Mouse (Mus musculus): ENCODE results near the gene Reps1.

The Reps1 gene

DNA sequence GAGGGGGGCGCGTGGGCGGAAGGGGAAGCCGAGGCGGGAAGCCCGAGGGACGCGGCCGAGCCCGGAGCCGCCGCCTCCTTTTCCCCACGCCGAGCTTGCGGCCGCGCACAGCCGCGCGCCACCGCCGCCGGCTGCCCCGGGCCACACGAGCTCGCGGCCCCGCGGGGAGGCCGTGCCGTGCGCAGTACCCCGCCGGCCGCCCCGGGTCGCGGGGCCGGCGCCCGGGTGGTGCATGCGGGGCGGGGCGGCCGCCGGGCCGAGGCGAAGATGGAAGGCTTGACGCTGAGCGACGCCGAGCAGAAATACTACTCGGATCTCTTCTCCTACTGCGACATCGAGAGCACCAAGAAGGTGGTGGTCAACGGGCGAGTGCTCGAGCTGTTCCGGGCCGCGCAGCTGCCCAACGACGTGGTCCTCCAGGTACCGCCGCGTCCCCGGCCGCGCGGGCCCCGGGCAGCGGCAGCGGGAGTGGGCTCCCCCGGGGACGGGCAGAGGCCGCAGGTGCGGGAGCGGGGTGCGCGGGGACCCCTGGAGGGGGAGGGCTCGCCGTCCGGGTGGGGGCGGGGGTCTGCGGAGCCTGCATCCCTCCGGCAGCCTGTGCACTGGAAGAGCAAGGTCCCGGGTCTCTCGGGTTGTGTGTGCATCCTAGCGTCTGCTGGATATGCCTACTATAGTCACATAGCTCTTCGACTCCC is at the start of gene Reps1:
TSS of gene Reps1 (plus strand) at position 166 of the 695 bp plus-strand sequence.
- peak; percentile 74 for ATAC-seq (ENCODE audit: low TSS enrichment)

DNA sequence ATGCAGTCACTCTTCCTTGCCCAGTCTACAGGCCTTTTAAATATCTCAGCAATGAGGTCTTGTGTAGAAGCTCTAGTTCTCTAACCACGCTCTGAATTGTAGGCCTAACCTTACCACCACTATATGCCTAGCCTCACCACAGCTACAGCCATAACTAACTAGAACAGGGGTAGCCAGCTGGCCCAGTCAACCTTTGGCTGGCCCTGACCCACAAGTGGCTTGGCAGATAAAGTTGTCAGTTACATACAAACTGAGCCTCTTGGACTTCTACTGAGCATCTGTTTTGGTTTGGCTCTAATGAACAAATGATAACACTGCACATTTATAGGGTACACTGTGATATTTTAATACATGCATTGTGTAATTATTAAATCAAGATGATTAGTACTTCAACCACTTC is 48.9 kb upstream of the Reps1 start:
- ATAC-seq (ENCODE audit: low TSS enrichment), result no peak

DNA sequence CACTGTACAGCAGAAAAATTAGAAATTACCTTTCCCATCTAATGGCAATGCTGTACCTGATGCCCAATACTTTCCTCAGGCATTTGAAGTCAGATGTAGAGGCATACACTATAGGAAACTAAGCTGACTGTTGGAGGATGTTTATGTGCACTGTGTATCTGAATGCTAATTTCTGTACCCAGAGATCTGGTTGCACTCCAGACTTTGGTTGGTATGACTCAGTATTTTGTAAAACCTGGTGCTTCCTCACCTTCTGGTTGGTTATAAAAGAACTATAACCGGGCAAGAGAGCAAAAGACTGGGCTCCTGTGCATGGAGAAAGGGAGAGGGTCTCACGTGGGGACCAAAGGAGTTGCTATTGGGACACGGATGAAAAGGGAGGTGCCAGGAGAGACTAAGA is 48.4 kb upstream of the Reps1 start:
- ATAC-seq (ENCODE audit: low TSS enrichment), result peak; percentile 89

DNA sequence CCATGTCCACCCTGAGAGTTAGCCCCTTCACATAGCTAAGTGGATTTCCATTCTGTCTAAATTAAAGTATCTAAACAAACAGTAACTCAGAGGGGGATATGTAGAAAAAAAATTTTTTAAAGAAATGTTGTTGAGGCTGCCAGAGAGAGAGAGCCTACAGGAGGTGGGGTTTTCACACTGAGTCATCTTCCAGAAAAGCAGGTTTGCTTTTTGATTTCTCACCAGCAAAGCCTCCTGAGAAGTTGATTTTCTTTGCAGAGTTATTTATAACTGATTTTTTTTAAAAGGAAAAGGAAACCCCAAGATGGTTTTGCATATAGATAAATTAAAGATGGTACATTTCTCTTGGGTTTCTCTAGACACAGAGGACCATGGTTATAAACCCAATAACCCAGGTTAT is 47.5 kb upstream of the Reps1 start:
- peak; percentile 86 for ATAC-seq (ENCODE audit: low TSS enrichment)

DNA sequence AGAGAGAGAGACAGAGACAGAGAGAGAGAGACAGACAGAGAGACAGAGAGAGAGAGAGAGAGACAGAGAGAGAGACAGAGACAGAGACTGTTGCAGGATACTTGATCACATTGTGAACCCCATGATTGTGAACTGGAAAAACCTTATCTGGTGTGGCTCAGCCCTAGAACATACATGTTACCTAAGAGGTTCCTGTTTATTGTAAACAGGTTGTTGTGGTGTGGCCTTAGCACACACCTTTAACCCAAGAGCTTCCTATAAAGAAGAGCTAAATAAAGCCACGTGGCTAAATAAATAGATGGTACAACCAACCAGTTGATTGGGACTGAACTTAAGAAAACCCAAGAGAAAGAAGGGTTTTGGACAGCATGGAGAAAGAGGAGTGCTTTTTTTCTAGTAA is 45.9 kb upstream of the Reps1 start:
- no peak for ATAC-seq (ENCODE audit: low TSS enrichment)

DNA sequence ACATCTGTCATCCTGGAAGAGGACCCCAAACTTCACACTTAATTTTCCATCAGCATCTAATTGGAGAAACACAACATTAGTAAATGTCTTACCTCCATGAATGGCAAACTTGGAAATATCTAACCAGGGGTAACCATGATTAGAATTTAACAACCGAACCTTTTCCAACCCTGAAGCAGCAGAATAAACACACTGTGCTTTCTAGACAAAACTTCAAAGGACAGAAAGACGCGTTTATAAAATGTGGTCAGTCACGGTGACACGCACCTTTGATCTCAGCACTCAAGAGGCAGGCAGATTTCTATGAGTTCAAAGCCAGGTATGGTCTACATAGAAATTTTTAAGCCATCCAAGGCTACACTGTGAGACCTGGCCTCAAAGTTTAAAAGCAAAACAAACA is 43.9 kb upstream of the Reps1 start:
- no peak for ATAC-seq (ENCODE audit: low TSS enrichment)

DNA sequence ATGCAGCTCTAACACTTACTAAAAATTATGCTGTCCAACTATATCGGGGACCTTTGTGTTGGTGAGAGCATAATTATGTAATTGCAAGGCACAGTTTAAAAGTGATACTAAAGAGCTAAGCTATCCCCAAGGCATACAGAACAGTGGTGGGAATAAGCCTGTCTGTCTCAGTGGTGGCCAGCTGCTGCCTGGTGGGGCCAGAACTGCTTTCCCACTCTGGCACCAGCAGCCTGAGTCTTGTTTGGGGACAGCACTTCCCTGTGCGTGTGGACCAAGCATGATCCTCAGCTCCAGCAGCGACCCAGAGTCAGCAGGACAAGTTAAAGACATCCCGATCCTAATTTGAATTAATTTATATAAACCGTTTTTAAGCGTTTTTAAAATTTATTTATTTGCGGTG is 35.2 kb upstream of the Reps1 start:
- ATAC-seq (ENCODE audit: low TSS enrichment), result no peak

DNA sequence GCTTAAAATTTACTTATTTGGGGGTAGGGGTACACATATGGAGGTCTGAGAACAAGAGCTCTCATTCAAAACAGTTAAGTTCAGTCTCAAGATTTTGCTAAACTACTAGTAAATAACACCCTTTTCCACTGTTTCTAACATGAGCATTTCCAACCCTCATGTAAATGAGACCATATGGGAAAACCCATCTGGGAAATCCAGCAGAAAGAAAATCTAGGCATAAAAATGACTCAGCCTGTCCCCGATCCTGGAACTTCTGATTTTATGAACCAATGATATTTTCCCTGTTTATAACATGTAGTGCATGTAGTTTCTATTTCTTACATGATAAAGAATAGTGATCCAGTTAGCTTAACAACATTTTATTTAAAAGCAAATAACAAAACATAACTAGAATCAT is 34.8 kb upstream of the Reps1 start:
- peak; percentile 64 for ATAC-seq (ENCODE audit: low TSS enrichment)

DNA sequence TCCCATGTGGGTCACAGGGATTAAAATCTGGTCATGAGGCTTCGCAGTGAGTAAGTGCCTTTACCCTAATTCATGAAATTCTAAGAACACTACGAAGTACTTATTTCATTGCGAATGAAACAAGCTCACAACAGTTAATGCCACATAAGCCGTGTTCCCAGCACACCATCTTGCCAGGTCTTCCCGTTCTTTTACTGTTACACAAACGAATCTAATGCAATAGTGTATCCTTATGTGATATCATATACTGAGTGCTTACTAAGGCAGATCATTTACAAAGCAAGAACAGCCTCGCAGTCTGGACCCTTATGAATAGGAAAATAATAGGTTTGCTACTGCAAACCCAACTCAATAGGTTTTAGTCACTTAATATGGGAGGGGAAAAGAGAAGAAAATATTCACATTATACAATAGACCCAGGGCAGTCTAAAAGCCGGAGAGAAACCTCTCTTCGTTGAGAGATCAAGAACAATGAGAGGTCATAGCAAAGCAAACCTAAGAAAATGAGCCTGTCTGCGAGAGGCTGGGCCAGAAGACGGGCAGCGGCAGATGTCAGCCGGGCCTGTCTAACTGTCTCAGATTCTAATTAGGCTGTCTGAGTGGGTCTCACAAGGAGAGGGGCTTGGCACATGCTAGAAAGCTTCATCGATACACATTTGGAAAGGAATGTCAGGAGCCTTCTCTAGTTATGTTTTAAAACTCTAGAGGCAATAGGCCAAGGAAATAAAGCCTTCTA is 33.9 kb upstream of the Reps1 start:
- 0 out of 2 replicates have a peak, but pooled peaks have one; percentile 13 for ATAC-seq (ENCODE audit: low TSS enrichment)

DNA sequence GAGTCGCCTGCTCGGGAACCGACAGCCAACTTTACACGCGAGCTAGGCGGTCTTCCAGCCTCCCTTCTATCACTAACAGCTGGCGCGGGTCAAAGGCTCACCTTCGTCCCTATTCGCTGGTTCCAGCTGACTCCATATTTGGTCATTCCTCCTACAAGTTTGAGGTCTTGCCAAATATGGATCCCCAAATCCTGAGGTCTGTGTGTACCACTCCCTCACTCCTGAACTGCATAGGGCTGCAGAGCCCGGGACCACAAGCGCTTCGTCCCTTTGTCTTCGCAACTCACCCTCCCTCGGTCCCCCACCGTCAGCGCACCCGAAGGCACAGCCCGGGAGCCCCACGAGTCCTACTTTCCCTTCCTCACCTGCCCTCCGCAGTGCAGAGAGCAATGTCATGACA is 33.3 kb upstream of the Reps1 start:
- peak; percentile 33 for ATAC-seq (ENCODE audit: low TSS enrichment)

DNA sequence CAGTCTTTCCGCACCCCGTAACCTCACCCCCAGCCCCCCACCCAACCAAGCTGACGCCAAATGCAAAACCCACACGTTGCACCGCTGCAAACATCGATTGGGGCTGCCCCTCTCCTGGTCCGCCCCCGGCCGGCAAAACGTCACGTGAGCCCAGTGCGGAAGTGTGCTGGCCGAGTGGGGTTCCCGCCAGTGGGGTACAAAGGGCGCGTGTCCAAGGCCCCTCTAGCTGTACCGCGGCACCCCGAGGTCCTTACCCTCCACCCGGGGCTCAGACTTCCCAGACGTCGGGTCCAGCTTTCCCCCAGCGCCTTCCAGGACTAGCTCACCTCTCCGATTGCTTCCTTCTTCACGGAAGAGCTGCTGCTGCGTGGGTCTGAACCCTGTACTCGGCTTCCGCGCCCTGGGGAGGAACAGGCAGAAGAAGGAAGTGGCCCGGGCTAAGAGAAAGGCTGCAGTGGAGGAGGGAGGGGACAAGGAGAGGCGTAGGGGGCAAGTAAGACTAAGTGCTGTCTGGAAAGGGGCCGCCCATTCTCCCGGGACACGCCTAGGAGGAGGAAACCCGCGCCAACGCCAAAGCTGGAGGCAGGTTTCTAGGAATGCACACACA is 32.8 kb upstream of the Reps1 start, which contains the start of gene Abracl:
TSS of gene Abracl (minus strand) at position 548 of the 607 bp plus-strand sequence.
- ATAC-seq (ENCODE audit: low TSS enrichment), result peak; percentile 86

DNA sequence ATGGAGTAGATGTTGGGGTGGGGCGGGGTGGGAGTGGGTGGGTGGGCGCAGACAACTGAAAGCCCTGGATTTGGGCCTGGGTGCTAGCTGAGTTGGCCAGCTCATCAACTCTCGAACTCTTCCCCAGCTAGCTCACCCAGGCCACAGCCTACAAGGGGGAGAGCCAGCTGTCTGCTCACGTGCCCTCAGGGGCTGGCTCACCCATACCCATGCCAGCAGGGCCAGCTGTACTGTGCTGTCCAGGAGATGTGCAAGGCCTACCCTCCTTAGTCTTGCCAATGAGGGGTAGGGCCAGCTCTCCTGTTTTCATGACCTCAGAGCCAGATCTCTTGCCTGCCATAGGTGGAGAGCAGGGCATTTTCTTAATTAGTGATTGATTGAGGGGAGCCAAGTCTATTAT is 21.3 kb upstream of the Reps1 start:
- no peak for ATAC-seq (ENCODE audit: low TSS enrichment)

DNA sequence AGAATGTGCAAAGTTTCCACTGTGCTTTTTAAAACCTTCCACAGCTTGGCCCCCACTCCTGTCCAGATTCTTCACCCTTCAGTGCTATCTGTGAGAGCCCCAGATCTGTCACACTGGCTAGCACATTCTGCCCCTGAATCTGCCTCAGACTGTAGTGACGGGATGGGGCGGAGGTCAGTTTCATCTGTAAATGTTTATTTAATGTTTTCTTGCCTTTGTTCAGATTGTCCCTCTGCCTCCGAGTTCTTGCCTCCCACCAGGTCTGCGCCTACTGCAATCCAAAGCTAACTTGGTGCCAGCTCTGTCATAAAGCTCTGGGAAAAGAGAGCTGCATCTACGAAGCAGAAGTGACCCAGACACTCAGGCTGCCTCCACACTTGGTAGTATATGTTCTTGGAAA is 18.8 kb upstream of the Reps1 start:
- ATAC-seq (ENCODE audit: low TSS enrichment), result peak; percentile 76

DNA sequence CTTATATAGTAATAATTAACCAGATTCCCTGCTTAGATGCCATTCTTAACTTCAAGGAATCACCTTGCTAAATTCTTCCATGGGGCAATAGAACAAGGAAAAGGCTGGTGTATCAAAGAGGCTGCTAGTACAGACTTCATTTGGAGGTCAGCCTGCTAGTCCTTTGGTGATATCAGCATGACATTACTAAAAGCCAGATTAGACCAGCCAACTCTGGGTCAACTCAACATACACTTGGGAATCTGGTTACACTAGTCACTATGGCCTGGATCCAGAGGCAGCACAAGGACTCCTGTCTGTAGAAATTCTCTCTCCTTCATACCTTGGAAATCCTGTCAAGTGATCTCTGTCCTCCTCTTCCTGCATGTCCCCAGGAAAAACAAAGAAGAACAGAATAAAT is 9.3 kb upstream of the Reps1 start:
- ATAC-seq (ENCODE audit: low TSS enrichment), result no peak

DNA sequence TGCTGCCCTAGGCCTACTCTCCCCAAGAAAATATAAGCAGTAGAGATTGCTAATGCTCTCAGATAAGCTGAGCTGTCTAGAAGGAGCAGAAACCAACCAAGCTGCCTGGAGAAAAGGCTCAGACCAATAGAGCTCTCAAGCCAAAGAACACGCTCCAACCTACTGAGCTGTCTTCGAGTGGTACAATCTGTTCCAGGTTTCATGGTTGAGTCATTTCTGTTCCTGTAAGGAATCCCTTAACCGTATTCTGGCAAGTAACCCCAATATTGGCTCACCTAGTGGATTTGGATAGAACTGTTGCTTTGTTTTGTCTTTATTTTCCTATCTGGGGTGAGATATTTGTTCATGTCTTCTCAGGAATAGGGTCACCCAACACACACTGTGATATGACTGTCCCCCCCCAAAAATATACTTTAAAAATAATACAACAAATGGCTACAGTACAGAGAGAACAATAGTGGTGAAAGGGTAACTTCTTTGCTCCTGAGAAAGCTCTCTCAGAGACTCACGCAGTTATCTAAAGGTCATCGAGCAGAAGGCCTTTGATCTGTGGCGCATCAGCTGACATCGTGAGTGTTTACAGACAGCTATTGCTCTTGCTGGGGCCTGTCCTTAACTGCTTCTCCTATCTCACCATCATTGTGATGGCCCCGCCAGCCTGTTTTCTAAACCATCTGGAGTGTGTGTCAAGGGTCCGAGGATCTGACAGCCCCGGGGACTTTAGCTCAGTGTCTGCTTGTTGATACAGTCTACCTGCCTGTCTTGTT is 8.1 kb upstream of the Reps1 start:
- no peak for ATAC-seq (ENCODE audit: low TSS enrichment)

DNA sequence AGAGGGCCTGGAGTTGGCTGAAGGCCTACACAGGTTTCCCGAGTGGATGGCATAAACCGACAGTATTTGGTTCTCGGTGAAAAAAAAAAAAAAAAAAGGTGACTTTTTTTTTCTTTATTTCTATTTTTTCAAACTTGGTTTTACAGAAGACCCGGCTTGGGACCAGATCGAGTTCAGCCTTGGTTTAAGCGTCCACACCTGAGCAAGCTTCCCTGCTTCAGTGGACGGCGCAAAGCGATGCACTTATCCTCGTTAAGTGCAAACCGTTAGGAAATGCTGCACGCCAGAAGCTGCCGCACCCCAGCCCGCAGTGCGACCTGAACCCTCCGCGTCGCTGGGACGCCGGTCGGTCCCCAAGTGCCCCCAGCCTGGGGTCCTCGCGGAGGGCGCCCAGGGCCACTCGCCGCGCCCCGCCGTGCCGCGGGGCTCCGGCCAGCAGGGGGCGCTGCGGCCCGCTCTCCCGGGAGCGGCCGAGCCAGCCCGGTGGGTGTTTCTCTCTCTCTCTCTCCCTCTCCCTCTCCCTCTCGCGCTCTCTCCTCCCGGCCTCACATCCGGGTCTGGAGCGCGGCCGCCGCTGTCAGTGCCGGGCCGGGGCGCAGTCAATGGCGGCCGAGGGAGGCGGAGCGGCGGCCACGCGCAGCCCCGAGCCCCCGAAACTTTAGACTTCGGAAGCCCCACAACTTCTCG is 509 bp upstream of the Reps1 start:
- peak; percentile 99 for ATAC-seq (ENCODE audit: low TSS enrichment)

DNA sequence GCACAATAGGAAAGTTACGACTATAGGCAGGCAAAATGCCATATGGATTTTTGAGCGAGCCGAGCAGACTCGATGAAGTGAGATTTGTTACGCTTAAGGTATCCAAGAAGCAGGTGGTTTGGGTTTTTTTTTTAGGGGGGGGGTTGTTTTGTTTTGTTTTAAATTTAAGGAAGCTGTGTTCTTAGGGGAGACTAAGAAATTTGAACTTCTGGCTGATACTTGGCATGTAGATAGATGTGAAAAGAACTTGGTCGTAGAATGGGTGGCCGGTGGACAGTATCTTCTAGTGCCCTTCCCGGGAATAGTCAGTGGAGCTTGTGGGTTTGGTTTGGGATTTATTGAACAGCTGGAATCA is 707 bp downstream of the Reps1 start:
- ATAC-seq (ENCODE audit: low TSS enrichment), result no peak

DNA sequence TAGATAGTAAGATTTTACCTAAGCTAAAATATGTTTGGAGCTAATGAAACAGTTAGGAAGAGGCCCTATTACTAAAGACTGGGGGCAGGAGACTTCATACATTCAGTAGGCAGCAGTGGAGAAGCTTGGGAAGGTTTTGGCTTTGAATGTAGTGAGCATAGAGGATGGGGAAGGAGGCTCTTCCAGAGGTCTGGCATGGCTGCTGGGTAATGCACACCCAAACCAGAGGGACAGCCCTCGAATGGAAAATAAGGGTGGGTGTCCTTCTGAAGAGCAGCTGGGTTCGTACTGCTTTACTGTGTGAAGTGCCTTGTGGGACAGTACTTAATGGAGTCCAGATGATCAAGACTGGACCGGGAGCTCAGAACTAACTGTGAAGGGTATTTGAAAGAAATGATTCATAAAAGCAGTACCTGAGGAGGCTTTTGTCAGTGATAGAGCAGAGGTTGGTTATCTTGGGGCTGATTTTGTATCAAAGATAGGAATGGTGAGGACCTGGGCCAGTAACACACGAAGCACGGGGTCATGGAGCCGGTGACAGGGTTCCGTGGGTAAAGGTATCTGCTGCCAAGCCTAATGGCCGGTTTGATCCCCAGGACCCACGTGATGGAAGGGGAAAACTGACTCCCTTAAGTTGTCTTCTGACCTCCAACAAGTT is 3.1 kb downstream of the Reps1 start:
- no peak for ATAC-seq (ENCODE audit: low TSS enrichment)

DNA sequence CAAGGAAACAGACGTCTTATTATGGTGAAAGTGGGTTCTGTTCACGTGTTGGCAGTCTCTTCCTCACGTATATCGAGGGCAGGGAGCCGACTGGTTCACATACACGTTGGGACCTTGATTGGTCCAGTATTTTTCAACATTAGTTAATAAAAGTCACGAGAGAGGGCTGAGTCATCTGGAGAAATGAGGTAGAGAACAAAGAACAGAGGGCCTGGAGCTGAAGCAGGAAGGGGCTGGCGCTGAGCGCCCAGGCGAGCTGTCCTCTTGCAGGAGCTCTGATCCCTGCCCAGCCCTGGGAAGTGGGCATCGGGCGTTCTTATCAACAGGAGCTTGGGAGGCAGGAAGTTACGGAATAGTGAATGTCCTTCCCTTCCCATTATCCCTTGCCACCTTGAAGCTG is 4.1 kb downstream of the Reps1 start:
- no peak for ATAC-seq (ENCODE audit: low TSS enrichment)

DNA sequence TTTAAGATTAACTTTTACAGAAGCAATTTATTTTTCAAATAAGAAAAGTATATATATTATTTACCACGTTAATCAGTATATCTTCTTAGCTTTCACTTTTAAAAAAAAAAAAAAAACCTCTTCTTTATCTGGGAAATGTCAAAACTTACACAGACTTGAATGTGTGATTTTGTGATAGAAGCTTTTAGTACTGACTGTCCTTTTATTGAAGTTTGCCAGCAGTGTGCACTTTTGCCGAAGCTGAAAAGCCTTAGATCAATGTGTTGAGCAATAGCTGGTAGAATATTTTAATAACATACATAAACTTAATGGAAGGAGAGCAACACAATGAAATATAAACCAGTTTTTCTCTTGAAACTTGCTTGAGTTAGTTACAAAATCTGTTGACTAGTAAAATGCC is 5.1 kb downstream of the Reps1 start:
- ATAC-seq (ENCODE audit: low TSS enrichment), result no peak

DNA sequence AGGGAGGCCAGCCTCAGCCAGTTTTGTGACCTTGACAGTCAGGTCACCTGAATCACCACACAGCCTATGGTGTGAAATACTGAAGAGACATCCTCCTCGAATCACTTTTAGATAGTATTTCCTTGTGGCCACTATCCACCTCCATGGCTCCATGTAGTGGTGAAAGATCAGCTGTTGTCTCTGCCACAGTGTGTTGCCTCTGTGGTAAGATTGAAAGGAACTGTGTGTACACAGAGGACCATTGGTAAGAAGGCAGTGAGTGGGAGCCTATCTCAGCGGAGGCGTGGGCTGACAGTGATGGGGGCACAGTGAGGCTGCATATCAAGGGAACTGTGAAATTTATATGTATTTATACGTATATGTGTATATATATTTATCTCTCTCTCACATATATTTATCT is 5.9 kb downstream of the Reps1 start:
- ATAC-seq (ENCODE audit: low TSS enrichment), result no peak
